Mouse (Mus musculus) hindbrain, embryonic 14.5 days (tissue): ENCODE measurements around the gene Btbd9. TPM values are rescaled to one million over a fixed set of nuclear protein-coding genes. Genes with fewer than 3 reads are reported as not detected.
"Not testable (repeated sequence)": the region's sequence is repeated elsewhere in the genome, so short reads cannot be mapped to it uniquely, and the experiment has no call there.

Experiments
- ATAC-seq: fragments of 200-750 bp; cut with Nextera tagmentation; 2 replicates; pipeline ENCODE4 v1.8.0; 2017; ENCODE audit warnings: moderate number of reproducible peaks, mild to moderate bottlenecking, moderate TSS enrichment, moderate library complexity; ENCODE audit not compliant: low FRiP score
- DNase-seq: peaks from one replicate; pipeline ENCODE4 v3.0.0-alpha.2; 2015; ENCODE audit warnings: low spot score
- H3K27ac ChIP-seq: fragments of 300-500 bp; sonication (generic); 2 replicates; pipeline ENCODE4 v1.5.1; 2014; ENCODE audit warnings: mild to moderate bottlenecking, moderate library complexity
- H3K27me3 ChIP-seq: fragments of 300-500 bp; sonication (generic); 2 replicates; pipeline ENCODE4 v1.6.1; 2014; ENCODE audit warnings: mild to moderate bottlenecking, low read length, mixed read lengths; ENCODE audit not compliant: control insufficient read depth, insufficient read depth
- H3K36me3 ChIP-seq: fragments of 300-500 bp; sonication (generic); replicated peaks from 2 replicates; pipeline ENCODE4 v1.6.1; 2014; ENCODE audit not compliant: control insufficient read depth, insufficient read depth
- H3K4me1 ChIP-seq: fragments of 300-500 bp; sonication (generic); replicated peaks from 2 replicates; pipeline ENCODE4 v1.6.1; 2014; ENCODE audit warnings: antibody characterized with exemption, low read length, mixed read lengths; ENCODE audit not compliant: control insufficient read depth, insufficient read depth
- H3K4me2 ChIP-seq: fragments of 300-500 bp; sonication (generic); replicated peaks from 2 replicates; pipeline ENCODE4 v1.6.1; 2014; ENCODE audit warnings: mild to moderate bottlenecking, moderate library complexity
- H3K4me3 ChIP-seq: fragments of 300-500 bp; sonication (generic); replicated peaks from 2 replicates; pipeline ENCODE4 v1.5.1; 2014; ENCODE audit warnings: mild to moderate bottlenecking, low read length
- H3K9ac ChIP-seq: fragments of 300-500 bp; sonication (generic); 2 replicates; pipeline ENCODE4 v1.6.1; 2014
- H3K9me3 ChIP-seq: fragments of 300-500 bp; sonication (generic); 2 replicates; pipeline ENCODE4 v1.6.1; 2016; ENCODE audit warnings: low read length; ENCODE audit not compliant: control insufficient read depth
- WGBS: fragments of 180-500 bp; shearing (Covaris S2); extraction: QIAGEN DNeasy Blood & Tissue Kit; methylation state at CpG from one replicate; pipeline ENCODE4 v1.1.7; 2014; 5-methylcytosine and 5-hydroxymethylcytosine counted together
- polyA plus RNA-seq: library from polyadenylated mRNA; unstranded; fragments of >200 nt; fragmentation: Nextera tagmentation; extraction: Ambion mirVana; gene quantifications from 2 replicates; pipeline ENCODE4 v1.2.1, GENCODE M21; 2014

Gene Btbd9
- polyA plus RNA-seq, 1 experiment from 2014 or later: 126 TPM

DNA sequence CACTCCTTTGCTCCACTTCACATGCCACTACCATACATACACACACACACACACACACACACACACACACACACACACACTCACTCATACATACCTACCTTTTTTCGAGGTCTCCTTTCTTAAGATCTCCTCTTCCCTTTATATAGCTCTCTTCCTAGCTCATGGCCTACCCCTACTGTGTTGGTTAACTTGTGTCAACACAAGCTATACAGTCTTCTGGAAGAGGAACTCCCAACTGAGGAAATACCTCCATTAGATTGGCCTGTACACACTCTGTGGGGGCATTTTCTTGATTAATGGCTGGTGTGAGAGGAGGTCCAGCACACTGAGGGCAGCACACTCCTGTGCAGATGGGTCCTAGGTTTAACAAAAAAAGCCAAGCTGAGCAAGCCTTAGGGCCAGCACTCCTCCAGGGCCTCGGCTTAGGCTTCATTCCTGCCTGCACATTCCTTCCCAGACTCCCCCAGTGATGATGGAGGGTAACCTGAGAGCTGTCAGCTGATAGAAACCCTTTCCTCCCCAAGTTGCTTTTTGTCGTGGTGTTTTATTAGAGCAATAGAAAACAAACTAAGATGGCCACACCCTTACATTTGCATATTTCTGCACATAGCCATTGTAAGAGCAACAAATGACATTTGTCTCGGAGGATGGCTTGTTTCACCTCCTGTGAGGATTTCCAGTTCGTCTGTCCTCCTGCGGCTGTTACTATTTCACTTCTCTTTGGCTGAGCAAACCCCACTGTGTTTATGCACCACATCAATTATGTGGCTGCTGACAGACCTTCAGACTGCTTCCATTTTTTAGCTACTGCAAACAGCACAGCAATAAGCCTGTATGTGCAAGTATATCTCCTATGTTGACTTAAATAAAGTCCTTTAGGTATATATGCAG is 50.6 kb downstream of the Btbd9 start:
- H3K36me3 ChIP-seq: peaks cover 22% of the 10 kb centered on the region; the same call in 1 of the 2 replicates
- no peak for DNase-seq
- WGBS: 59% methylated on average over 6 of the region's 6 CpGs
- no peak overlapping the region for H3K4me3 ChIP-seq
- no peak for ATAC-seq
- no peak overlapping the region for H3K4me2 ChIP-seq
- H3K4me1 ChIP-seq: no peaks in the 10 kb centered on the region; the same call in 1 of the 2 replicates
- no peaks in the 10 kb centered on the region for H3K9me3 ChIP-seq
- no peak overlapping the region for H3K9ac ChIP-seq
- no peak overlapping the region for H3K27ac ChIP-seq
- no peaks in the 10 kb centered on the region for H3K27me3 ChIP-seq

- no peak overlapping the region for H3K27ac ChIP-seq
- no peak overlapping the region for H3K9ac ChIP-seq
- ATAC-seq (no peak), DNase-seq (no peak)
- no peak overlapping the region for H3K4me3 ChIP-seq
- no peaks in the 10 kb centered on the region for H3K4me1 ChIP-seq
- H3K36me3 ChIP-seq: peaks cover 22% of the 10 kb centered on the region; the same call in 1 of the 2 replicates
- no peaks in the 10 kb centered on the region for H3K27me3 ChIP-seq
- WGBS: 89% methylated on average over 7 of the region's 7 CpGs
- H3K4me2 ChIP-seq: no peak overlapping the region
- no peaks in the 10 kb centered on the region for H3K9me3 ChIP-seq
These were observed 51.8 kb downstream of the Btbd9 start for GRCm38 (mm10) chr17:30524451-30524850.

DNA sequence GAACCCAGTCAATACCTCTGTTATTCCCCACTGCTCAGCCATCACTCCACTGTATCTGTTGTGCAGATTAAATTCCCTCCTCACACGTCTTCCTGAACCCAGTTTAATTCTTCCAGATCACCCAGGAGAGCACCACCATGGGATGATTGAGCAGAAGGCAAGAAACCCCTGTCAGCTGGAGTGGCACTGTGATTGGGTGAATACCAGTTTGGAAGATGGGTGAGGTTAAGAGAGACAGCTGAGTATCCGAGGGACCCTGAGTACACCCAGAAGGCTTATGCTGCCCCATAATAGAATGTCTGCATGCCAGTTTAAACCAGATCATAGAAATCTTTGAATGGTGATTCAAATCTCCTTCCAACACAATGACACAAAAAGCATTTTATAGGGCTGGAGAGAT is 52.5 kb downstream of the Btbd9 start:
- DNase-seq: no peak

DNA sequence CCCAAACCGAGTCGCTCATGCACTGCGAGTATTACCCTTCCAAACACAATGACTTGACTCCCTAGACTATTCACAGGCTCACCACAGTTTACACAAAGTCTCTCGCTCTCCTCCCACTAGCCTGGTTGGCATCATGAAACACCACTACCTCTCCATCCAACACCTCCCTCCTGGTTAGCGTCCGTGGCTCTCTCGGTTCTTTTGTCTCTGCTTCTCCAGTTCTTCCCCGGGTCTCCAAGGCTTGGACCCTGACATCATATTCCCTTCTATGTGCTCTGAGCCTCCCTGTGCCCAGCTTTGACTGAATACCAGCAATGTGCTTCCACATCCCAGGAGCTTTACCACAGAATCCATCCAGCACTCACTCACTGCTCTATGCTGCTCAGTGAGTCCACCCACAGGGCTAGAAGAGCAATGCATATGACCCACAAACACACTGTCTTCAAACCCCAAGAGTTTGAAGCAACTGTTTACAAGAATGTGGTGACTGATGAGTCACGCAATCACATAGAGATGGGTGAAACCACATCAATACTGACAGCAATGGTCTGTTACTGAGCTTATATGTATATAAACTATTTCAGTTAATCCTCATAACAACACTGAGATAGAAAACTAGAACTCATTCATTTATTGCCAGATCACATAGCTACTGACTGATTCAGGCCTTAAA is 53.7 kb downstream of the Btbd9 start:
- Histone ChIP-seq H3K27ac (no peak overlapping the region), H3K9me3 (no peaks in the 10 kb centered on the region), H3K36me3 (peaks cover 22% of the 10 kb centered on the region; the same call in 1 of the 2 replicates), H3K4me1 (no peaks in the 10 kb centered on the region), H3K27me3 (no peaks in the 10 kb centered on the region), H3K9ac (no peak overlapping the region), H3K4me3 (no peak overlapping the region), H3K4me2 (no peak overlapping the region)
- ATAC-seq (no peak), DNase-seq (no peak)
- 96% methylated on average over 9 of the region's 9 CpGs for WGBS

More for the DNA sequence above, 52.5 kb downstream of the Btbd9 start:
- no peak overlapping the region for H3K4me2 ChIP-seq
- peaks cover 22% of the 10 kb centered on the region; the same call in 1 of the 2 replicates for H3K36me3 ChIP-seq
- ATAC-seq: no peak
- no peaks in the 10 kb centered on the region for H3K4me1 ChIP-seq
- H3K9ac ChIP-seq: no peak overlapping the region
- no peak overlapping the region for H3K4me3 ChIP-seq
- WGBS: 76% methylated on average over 2 of the region's 2 CpGs
- H3K9me3 ChIP-seq: no peaks in the 10 kb centered on the region
- no peak overlapping the region for H3K27ac ChIP-seq
- H3K27me3 ChIP-seq: no peaks in the 10 kb centered on the region

GRCm38 (mm10) chr17:30519172-30519512 is 57.1 kb downstream of the Btbd9 start:
- H3K27me3 ChIP-seq, ATAC-seq, H3K9me3 ChIP-seq, H3K4me1 ChIP-seq, DNase-seq, H3K4me2 ChIP-seq, H3K4me3 ChIP-seq, H3K9ac ChIP-seq, H3K27ac ChIP-seq: not testable (repeated sequence)
- WGBS: 90% methylated on average over 2 of the region's 2 CpGs
- peaks cover 17% of the 10 kb centered on the region for H3K36me3 ChIP-seq

DNA sequence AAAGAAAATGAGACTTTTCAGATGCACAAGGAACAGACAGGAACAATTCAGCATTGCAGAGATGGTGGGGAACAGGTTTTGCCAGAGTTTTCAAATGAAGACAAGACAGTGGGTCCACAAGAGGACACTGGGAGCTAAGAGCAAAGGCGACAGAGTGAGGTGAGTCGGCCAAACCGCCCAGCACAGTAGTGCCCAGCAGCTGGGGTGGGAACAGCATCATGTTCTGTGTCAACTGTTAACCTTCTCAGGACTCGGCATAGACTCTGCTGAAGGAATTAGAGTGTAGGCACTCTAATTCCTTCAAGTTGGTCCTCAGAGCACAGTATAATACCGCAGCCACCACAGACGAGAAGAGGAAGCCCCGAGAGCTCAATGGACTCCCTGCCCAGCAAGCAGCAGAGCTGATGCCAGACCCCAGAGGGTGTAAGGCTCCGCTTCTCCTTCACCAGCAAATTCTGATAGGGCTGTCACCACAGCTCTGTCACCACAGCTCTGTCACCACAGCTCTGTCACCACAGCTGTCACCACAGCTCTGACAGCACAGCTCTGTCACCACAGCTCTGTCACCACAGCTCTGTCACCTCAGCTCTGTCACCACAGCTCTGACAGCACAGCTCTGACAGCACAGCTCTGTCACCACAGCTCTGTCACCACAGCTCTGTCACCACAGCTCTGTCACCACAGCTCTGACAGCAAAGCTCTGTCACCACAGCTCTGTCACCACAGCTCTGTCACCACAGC is 57.7 kb downstream of the Btbd9 start:
- Histone ChIP-seq H3K4me2 (no peak overlapping the region), H3K9me3 (no peaks in the 10 kb centered on the region), H3K27ac (no peak overlapping the region), H3K9ac (no peak overlapping the region), H3K4me1 (no peaks in the 10 kb centered on the region), H3K27me3 (no peaks in the 10 kb centered on the region), H3K36me3 (peaks cover 13% of the 10 kb centered on the region), H3K4me3 (no peak overlapping the region)
- no peak for DNase-seq
- 87% methylated on average over 8 of the region's 8 CpGs for WGBS
- no peak for ATAC-seq

- H3K9me3 ChIP-seq: no peaks in the 10 kb centered on the region
- H3K27me3 ChIP-seq: no peaks in the 10 kb centered on the region
- DNase-seq (no peak), ATAC-seq (no peak)
- H3K27ac ChIP-seq: no peak overlapping the region
- no peak overlapping the region for H3K4me2 ChIP-seq
- peaks cover 11% of the 10 kb centered on the region for H3K36me3 ChIP-seq
- H3K4me1 ChIP-seq: no peaks in the 10 kb centered on the region
- WGBS: 93% methylated on average over 10 of the region's 10 CpGs
- no peak overlapping the region for H3K4me3 ChIP-seq
- H3K9ac ChIP-seq: no peak overlapping the region
These were observed 59.5 kb downstream of the Btbd9 start for GRCm38 (mm10) chr17:30516580-30517340.

DNA sequence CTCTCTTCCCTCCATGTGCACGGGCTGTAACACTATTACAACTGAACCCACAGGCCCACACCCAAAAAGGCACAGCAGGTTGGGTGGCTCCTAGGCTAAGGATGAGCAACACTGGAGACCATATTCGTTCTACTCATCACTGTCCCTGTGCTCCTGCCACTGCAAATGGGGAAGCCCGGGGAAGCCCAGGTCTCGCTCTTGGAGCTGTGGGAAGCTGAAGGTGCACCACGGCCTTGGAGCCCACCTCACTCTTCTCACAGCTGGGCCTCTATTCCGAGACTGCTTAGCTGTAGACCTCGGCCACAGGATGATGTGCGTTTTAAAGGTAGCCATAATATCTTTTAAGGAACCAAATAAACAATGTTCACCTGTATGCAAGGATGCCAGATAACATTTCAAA is 60.9 kb downstream of the Btbd9 start:
- Histone ChIP-seq H3K9ac (no peak overlapping the region), H3K4me2 (no peak overlapping the region), H3K36me3 (peaks cover 11% of the 10 kb centered on the region), H3K9me3 (no peaks in the 10 kb centered on the region), H3K27ac (no peak overlapping the region), H3K4me3 (no peak overlapping the region), H3K4me1 (no peaks in the 10 kb centered on the region), H3K27me3 (no peaks in the 10 kb centered on the region)
- ATAC-seq (no peak), DNase-seq (no peak)
- WGBS: 92% methylated on average over 8 of the region's 8 CpGs
